Mouse (Mus musculus): ENCODE measurements around the gene B4galnt3.

DNA sequence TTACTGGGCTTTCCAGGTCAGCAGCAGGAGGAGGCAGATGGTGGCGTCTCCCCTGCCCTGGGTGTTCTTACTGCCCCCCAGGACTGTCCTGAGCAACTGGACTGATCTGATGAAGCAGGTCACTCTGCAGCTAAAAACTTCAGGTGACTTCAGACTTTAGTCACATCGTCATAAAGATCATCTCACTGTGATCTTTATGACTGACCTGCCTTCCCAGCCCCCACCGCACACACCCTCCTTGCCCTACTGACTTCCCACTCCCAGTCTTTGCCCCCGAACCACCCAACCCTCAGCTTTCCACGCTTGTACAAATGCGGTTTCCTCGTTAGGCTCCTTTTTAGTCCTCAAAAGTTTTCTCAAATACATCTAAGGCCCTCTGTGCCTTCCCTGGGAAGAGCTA is 67.3 kb downstream of the B4galnt3 start:
- no peak for TF ChIP-seq CTCF (IDR thresholded peaks at IDR 0.05; ENCODE audit: low read depth, low read length)
- no peak for TF ChIP-seq POLR2A (IDR thresholded peaks at IDR 0.05; ENCODE audit: extremely low read depth, insufficient read depth, low read length)

All from liver, adult 2 months (tissue).